Mouse (Mus musculus): ENCODE data around the gene Epha10. TPM values are rescaled to one million over a fixed set of nuclear protein-coding genes. Genes with fewer than 3 reads are reported as not detected.

Epha10 gene
- polyA plus RNA-seq, 1 experiment from 2014 or later, result not detected

DNA sequence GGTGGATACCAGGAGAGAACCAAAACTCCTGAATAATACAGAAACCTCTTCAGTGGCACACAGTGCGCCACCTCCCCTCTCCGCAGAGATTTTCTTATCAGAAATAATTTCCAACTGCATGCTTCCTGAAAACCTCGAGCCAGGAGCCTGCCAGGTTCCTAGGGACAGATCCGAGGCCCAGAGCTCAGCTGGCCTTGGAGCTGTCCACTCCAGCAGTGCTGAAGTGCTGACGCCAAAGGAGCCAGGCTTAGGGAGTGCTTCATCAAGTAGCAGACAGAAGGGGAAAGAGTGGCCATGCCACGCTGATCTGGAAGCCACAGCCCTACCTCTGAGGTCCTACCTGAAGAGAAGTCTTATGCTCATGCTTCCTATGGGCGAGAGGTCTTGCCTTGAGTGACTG lies 20.3 kb upstream of the Epha10 start:
- Histone ChIP-seq H3K9me3 (no peaks in the 10 kb centered on the region), H3K4me1 (no peaks in the 10 kb centered on the region), H3K4me3 (no peak overlapping the region), H3K27me3 (peaks cover 34% of the 10 kb centered on the region), H3K4me2 (no peak overlapping the region), H3K36me3 (no peaks in the 10 kb centered on the region), H3K27ac (no peak overlapping the region), H3K9ac (no peak overlapping the region)
- 0 out of 2 replicates have a peak, but pooled peaks have one; percentile 12 for ATAC-seq (ENCODE audit: borderline replicate concordance, extremely low read depth, low FRiP score, low TSS enrichment)
- WGBS, result 8% methylated on average over 7 of the region's 7 CpGs

DNA sequence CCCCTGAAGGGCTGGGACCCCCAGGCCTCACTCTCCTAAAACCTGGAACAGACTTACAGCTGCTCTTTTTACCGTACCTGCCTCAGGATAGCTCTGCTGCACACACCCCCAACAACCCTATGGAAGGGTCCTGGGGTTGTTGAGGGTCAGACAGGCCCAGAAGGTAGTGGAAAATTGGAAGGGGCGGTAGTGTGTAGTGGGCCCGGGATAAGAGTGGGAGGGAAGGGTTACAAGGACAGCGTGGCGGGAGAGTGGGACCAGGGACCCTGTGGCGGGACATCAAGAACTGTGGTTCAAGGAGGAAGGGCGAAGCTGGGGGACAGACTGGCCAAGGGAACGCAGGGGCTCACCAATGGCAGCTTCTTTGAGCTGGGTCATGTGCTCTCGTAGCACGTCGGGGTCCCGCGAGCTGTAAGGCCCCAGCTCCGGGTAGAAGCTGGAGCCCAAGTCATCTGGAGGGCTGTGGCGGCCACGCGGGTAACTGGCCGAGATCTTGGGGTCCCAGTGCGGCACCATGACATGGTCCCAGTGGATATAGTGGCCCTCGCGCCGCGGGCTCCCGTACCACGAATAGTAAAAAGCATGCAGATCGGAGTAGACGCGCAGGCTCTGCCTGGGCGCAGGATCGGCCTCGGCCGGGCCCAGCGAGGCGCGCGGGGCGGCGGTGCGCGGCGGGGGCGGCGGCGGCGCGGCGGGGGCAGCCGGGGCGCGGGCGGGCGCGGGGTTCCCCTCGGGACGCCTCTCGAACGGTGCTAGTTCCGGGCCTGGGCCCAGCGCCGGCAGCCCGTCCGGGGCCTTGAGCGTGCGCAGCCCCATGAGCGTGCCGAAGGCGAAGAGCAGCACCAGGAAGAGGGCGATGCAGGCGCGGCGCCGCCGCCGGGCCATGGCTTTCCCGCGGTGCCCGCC lies 19.2 kb upstream of the Epha10 start, which contains the start of gene Maneal:
Gene Maneal, minus strand, starts transcription at position 889 of the 906 bp plus-strand sequence.
- peak within 1 kb of the TSS; percentile 42 for H3K4me3 ChIP-seq
- ATAC-seq (ENCODE audit: borderline replicate concordance, extremely low read depth, low FRiP score, low TSS enrichment), result peak; percentile 16; the same call in 1 of the 2 replicates
- no peaks in the 10 kb centered on the region for H3K4me1 ChIP-seq
- peak within 1 kb of the TSS; percentile 70 for H3K4me2 ChIP-seq
- H3K9me3 ChIP-seq, result no peaks in the 10 kb centered on the region
- H3K9ac ChIP-seq, result no peak within 1 kb of the TSS
- H3K27me3 ChIP-seq, result peaks cover 34% of the 10 kb centered on the region
- no peaks in the 10 kb centered on the region for H3K36me3 ChIP-seq
- WGBS, result 5% methylated on average over 62 of the region's 77 CpGs
- H3K27ac ChIP-seq, result no peak within 1 kb of the TSS

DNA sequence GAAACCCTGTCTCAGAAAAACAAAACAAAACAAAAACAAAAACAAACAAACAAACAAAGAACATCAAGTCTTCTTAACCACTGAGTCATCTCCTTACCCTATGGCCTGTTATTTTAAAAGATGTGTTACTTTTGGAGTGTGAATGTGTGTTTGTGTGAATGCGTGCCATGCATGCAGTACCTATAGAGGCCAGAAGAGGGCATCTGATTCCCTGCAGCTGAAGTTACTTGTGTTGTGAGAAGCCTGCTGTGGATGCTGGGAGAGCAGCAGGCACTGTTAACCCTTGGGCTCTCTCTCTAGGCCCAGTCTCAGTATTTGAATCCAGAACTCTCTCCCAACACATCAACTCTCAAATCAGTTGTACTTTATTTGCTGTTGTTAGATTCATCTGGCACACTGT lies 8.0 kb upstream of the Epha10 start:
- no peak for ATAC-seq (ENCODE audit: borderline replicate concordance, extremely low read depth, low FRiP score, low TSS enrichment)
- Histone ChIP-seq H3K4me2 (no peak overlapping the region), H3K36me3 (no peaks in the 10 kb centered on the region), H3K27ac (no peak overlapping the region), H3K27me3 (no peaks in the 10 kb centered on the region), H3K9me3 (no peaks in the 10 kb centered on the region), H3K4me1 (no peaks in the 10 kb centered on the region), H3K4me3 (no peak overlapping the region), H3K9ac (no peak overlapping the region)
- WGBS, result 83% methylated on average over 1 of the region's 1 CpGs

DNA sequence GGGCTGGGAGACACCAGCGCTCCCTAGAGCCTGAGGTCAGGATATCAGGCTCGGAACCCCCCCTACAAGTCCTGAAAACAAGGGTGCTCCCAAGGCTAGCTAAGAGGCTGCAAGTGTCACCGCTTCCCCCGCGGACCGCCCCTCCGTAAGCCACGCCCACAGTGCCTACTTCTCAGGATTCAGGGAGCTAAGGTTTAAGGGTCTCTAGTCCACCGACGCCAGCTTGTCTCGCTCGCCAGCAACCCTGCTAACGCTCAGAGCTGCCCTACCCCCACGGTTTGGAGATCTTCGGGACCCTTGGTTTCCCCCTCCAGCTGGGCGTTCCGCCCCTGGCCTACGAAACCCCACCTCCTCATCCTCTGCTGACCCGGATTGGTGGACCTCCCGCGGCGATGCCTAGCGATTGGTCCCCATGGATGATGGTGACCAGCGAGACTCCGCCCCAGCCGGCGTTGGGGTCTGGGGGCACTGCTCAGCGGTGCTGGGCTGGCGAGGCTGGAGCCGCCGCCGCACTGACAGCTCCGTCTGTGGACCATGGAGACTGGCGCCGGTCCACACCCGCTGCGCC lies 726 bp downstream of the Epha10 start:
- WGBS, result under 1% methylated on average over 37 of the region's 37 CpGs
- Histone ChIP-seq H3K27me3 (peaks cover 70% of the 10 kb centered on the region), H3K4me1 (peaks cover 6% of the 10 kb centered on the region; the same call in 1 of the 2 replicates), H3K4me2 (peak overlapping the region; percentile 49), H3K9me3 (no peaks in the 10 kb centered on the region), H3K36me3 (no peaks in the 10 kb centered on the region), H3K9ac (no peak overlapping the region), H3K27ac (no peak overlapping the region), H3K4me3 (peak overlapping the region; percentile 24)
- no peak; the same call in 1 of the 2 replicates for ATAC-seq (ENCODE audit: borderline replicate concordance, extremely low read depth, low FRiP score, low TSS enrichment)

DNA sequence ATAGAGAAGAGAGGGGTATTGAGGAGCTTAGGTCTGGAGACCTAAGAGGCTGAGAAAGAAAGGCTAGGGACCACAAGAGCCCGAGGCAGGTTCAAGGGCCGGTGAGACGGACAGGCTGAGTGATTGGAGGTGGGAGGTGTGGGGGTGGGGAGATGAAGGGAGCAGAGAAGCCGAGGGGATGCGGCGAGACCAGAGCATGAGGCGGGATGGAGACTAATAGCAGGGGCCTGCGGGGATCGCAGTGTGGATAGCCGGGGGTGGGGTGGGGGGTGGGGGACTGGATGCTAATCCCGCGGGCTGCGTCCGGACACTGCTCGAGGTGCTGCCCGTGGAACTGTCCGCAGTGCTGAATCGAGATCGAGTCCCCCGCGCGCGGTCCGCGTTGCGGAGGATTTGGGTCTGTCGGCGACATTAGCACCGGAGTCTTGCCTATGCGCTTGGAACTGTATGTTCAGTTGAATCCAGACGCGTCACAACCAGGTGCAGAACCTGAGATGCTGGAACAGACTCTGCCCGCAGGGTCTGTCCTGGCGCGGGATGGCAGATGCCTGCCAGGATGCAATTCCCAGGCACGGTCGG lies 1.5 kb downstream of the Epha10 start:
- peaks cover 6% of the 10 kb centered on the region; the same call in 1 of the 2 replicates for H3K4me1 ChIP-seq
- no peaks in the 10 kb centered on the region for H3K9me3 ChIP-seq
- peaks cover 72% of the 10 kb centered on the region for H3K27me3 ChIP-seq
- H3K4me3 ChIP-seq, result no peak overlapping the region
- H3K36me3 ChIP-seq, result no peaks in the 10 kb centered on the region
- no peak overlapping the region for H3K4me2 ChIP-seq
- ATAC-seq (ENCODE audit: borderline replicate concordance, extremely low read depth, low FRiP score, low TSS enrichment), result peak; percentile 7; the same call in 1 of the 2 replicates
- 1% methylated on average over 37 of the region's 37 CpGs for WGBS
- no peak overlapping the region for H3K27ac ChIP-seq
- H3K9ac ChIP-seq, result no peak overlapping the region

DNA sequence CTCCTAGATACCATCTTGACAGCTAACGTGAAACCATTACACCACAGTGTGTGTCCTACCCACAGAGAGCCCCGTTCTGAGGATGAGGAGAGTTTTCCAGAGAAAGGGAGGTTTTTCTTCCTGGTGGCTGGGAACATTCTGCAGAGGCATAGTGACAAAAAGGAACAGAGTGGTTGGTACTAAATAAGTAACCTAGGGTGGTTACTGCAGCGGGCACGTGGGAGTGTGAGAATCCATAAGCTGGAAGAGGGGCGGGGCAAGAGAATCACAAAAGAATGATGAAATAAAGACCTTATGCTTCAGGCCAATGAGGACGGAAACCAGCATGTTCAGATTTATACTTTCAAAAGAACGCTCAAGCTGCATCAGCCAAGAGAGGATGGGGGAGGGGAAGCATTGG lies 8.0 kb downstream of the Epha10 start:
- H3K4me1 ChIP-seq, result no peaks in the 10 kb centered on the region
- H3K27me3 ChIP-seq, result peaks cover 56% of the 10 kb centered on the region
- no peak overlapping the region for H3K27ac ChIP-seq
- no peak overlapping the region for H3K4me3 ChIP-seq
- H3K9me3 ChIP-seq, result no peaks in the 10 kb centered on the region
- no peaks in the 10 kb centered on the region for H3K36me3 ChIP-seq
- no peak overlapping the region for H3K4me2 ChIP-seq
- H3K9ac ChIP-seq, result no peak overlapping the region
- no peak for ATAC-seq (ENCODE audit: borderline replicate concordance, extremely low read depth, low FRiP score, low TSS enrichment)
- 63% methylated on average over 7 of the region's 7 CpGs for WGBS

DNA sequence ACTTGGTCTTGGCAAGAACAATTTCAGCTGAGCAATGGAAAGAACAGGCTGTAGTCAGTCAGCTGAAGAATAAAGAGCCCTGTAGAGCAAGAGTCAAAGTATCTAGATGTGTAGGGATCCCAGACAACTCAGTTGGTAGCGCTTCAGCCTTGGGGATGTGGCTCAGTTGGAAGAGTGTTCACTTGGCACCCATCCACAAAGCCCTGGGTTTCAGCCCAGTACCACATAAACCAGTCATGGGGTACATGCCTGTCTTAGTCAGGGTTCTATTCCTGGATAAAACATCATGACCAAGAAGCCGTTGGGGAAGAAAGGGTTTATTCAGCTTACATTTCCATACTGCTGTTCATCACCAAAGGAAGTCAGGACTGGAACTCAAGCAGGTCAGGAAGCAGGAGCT lies 9.2 kb downstream of the Epha10 start:
- peaks cover 3% of the 10 kb centered on the region; the same call in 1 of the 2 replicates for H3K4me1 ChIP-seq
- no peak overlapping the region for H3K9ac ChIP-seq
- no peaks in the 10 kb centered on the region for H3K9me3 ChIP-seq
- H3K4me2 ChIP-seq, result no peak overlapping the region
- no peak for ATAC-seq (ENCODE audit: borderline replicate concordance, extremely low read depth, low FRiP score, low TSS enrichment)
- no peak overlapping the region for H3K27ac ChIP-seq
- no peak overlapping the region for H3K4me3 ChIP-seq
- no peaks in the 10 kb centered on the region for H3K36me3 ChIP-seq
- peaks cover 59% of the 10 kb centered on the region for H3K27me3 ChIP-seq
- 83% methylated on average over 2 of the region's 2 CpGs for WGBS

DNA sequence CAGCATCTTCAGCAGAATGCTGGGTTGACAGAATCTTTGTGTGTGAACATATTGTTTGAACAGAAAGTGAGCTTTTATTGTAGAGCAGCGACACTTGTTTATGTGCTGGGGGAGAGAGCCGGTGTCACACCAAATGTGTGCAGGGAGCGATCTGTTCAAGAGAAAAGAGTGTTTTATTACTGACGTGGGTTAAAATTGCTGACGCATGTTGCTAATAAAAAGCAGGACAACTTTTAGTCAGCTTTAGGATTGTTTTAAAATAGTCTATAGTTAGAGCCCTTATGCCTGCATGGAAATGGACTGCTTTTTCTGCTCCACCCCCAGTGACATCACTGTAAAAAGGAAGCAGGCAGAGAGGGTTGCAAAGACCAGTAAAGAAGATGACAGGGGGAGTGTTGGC lies 10.1 kb downstream of the Epha10 start:
- no peak overlapping the region for H3K9ac ChIP-seq
- no peaks in the 10 kb centered on the region for H3K9me3 ChIP-seq
- no peak for ATAC-seq (ENCODE audit: borderline replicate concordance, extremely low read depth, low FRiP score, low TSS enrichment)
- H3K36me3 ChIP-seq, result no peaks in the 10 kb centered on the region
- H3K4me3 ChIP-seq, result no peak overlapping the region
- H3K27me3 ChIP-seq, result peaks cover 61% of the 10 kb centered on the region
- H3K4me1 ChIP-seq, result peaks cover 3% of the 10 kb centered on the region; the same call in 1 of the 2 replicates
- H3K4me2 ChIP-seq, result no peak overlapping the region
- 70% methylated on average over 5 of the region's 5 CpGs for WGBS
- H3K27ac ChIP-seq, result no peak overlapping the region

DNA sequence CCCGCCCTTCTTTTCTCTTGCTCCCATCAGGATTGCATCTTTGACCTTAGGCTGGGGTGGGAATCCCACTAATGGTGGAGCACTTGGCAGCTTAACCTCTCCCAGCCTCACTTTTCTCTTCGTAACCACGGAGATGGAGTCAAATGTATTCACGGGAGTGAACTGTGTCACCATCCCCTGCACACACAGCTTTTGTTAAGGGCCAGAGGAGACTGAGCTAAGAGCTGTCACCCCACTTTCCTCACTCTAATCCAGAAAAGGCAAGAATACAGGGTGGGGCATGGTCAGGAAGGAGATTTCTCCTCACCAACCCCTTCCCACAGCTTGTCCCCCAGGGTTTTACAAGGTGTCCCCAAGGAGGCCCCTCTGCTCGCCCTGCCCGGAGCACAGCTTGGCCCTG lies 13.1 kb downstream of the Epha10 start:
- H3K4me3 ChIP-seq, result no peak overlapping the region
- H3K9ac ChIP-seq, result no peak overlapping the region
- H3K36me3 ChIP-seq, result no peaks in the 10 kb centered on the region
- 25% methylated on average over 6 of the region's 6 CpGs for WGBS
- no peak for ATAC-seq (ENCODE audit: borderline replicate concordance, extremely low read depth, low FRiP score, low TSS enrichment)
- peaks cover 3% of the 10 kb centered on the region; the same call in 1 of the 2 replicates for H3K4me1 ChIP-seq
- no peak overlapping the region for H3K27ac ChIP-seq
- no peak overlapping the region for H3K4me2 ChIP-seq
- peaks cover 60% of the 10 kb centered on the region for H3K27me3 ChIP-seq
- H3K9me3 ChIP-seq, result no peaks in the 10 kb centered on the region

DNA sequence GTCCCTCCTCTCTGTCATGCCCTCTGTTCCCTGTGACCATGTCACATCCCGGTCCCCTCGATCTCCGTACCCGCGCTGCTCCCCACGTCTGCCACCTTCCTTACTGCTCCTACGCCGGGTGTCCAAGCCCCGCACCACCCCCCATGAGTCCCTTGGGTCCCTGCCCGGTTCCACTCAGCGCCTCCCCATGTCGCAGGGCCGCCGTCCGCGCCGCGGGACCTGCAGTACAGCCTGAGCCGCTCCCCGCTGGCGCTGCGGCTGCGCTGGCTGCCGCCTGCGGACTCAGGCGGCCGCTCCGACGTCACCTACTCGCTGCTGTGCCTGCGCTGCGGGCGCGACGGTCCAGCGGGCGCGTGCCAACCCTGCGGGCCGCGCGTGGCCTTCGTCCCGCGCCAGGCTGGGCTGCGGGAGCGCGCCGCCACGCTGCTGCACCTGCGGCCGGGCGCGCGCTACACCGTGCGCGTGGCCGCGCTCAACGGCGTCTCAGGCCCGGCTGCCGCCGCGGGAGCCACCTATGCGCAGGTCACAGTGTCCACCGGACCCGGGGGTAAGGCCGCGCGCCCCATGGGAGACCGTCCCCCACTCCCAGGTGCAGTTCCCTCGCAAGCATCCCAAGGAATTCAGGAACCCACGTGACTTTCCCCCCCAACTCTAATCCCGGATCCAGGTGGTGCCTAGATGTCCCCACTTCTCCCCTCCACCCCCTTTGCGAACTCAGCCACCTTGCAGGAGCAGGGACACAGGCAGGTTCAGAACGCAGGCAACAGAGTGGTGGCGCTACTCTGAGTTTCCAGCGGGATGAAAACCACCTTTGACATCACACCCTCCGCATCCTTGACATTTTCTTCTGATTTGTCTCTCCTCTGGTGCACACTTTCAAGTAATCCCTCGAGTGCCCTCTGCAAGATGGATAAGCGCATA lies 14.1 kb downstream of the Epha10 start:
- ATAC-seq (ENCODE audit: borderline replicate concordance, extremely low read depth, low FRiP score, low TSS enrichment), result no peak
- no peak overlapping the region for H3K9ac ChIP-seq
- 2% methylated on average over 83 of the region's 83 CpGs for WGBS
- H3K27ac ChIP-seq, result no peak overlapping the region
- H3K27me3 ChIP-seq, result peaks cover 67% of the 10 kb centered on the region
- H3K4me2 ChIP-seq, result peak overlapping the region; percentile 56
- no peaks in the 10 kb centered on the region for H3K36me3 ChIP-seq
- peaks cover 3% of the 10 kb centered on the region; the same call in 1 of the 2 replicates for H3K4me1 ChIP-seq
- H3K9me3 ChIP-seq, result no peaks in the 10 kb centered on the region
- H3K4me3 ChIP-seq, result peak overlapping the region; percentile 33

DNA sequence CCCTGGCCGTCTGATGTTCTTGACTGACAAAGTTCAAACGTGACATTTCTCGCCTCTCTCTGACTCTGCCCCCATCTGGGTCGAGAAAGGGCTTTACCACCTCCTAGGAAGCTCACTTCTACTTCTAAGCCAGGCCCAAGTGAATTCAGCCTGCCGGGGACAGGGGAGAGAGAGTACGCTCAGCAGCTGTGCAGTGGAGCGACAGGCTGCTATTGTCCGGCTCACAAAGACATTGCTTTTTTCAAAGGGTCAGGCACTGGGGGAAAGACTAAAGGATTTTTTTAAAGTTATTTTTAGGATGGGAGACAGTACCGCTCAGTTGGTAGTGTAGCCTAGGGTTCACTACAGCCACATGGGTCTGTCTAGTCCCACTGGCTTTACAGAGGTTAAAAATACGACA lies 17.7 kb downstream of the Epha10 start:
- 59% methylated on average over 10 of the region's 10 CpGs for WGBS
- Histone ChIP-seq H3K4me2 (no peak overlapping the region), H3K9ac (no peak overlapping the region), H3K27me3 (peaks cover 45% of the 10 kb centered on the region), H3K9me3 (no peaks in the 10 kb centered on the region), H3K36me3 (no peaks in the 10 kb centered on the region), H3K4me1 (peaks cover 3% of the 10 kb centered on the region; the same call in 1 of the 2 replicates), H3K27ac (no peak overlapping the region), H3K4me3 (no peak overlapping the region)
- no peak for ATAC-seq (ENCODE audit: borderline replicate concordance, extremely low read depth, low FRiP score, low TSS enrichment)

Measured in lung, embryonic 15.5 days (tissue).